Mouse (Mus musculus): ENCODE measurements around the gene Pds5a. TPM values are rescaled to one million over a fixed set of nuclear protein-coding genes. Genes with fewer than 3 reads are reported as not detected.
"Not testable (repeated sequence)": the region's sequence is repeated elsewhere in the genome, so short reads cannot be mapped to it uniquely, and the experiment has no call there.

Gene Pds5a
- 114 and 131 TPM in 2 replicates for polyA plus RNA-seq (2016; fragmentation: Nextera tagmentation; extraction: Ambion mirVana)

DNA sequence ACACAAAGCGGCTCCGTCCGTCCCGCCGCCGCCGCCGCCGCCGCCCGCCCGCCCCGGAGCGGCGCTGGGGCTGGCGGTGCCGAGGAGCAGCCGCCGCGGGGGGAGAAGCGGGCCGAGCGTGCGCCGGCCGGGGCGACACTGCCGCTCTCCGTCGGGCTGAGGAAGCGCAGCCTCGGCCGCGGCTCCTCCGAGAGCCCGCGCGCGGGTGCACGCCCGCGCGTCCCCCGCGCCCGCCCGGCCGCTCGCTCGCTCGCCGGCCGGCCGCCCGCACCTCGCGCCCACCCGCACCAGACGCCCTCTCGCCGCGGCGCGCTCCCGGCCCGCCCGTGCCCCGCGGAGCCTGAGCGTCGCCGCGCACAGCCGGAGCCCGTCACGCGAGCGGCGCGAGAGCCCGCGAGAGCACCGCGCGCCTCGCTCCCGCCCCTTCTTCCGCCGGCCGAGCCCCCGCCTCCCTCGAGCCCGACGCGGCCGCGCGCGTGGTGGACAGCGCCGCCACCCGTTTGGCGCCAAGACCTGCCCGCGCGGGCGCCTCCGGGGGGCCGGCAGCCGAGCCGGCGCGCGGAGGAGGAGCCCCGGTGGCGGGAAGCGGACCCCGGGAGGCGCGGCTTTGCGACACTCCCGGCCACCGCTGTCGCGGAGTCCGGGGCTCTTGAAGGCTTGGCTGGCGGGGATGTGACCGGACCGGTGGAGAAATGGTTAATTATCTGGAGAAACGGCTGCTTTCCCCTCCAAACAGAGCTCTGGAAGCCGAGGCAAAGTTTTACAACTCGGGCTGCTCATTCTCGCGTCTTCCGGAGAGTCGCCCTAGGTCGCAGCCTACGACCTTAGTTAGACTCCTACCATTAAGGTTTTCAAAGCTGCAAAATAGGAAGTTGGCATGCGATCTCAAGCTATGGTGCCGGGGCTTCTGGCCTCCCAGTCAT is at the start of gene Pds5a:
TSS of gene Pds5a (minus strand) at position 438 of the 923 bp plus-strand sequence.
- under 1% methylated on average over 76 of the region's 140 CpGs for WGBS
- ATAC-seq (ENCODE audit: low FRiP score, low read depth), result peak; percentile 93
- H3K9me3 ChIP-seq, result no peaks in the 10 kb centered on the region

DNA sequence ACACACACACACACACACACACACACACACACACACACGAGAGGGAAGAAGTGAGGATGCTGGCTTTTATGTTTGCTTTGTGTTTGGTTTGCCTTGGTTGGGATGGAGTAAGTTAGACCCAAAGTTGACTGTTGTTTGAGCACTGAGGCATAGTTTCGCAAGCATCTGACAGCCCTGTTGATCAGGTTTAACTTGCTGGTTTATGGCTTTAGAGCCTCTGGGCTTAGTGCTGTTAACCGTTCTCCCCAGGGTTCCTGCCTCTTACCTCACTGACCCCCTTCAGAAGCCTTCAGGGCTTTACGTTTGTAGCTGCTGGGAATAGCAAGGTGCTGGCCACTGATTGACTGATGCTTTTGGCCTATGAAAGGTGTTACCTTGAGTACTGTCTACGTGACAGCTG is 48.8 kb upstream of the Pds5a start:
- Histone ChIP-seq H3K4me3 (no peak overlapping the region), H3K27ac (replicated peaks) (no peak overlapping the region), H3K27me3 (no peaks in the 10 kb centered on the region), H3K36me3 (no peaks in the 10 kb centered on the region), H3K9me3 (no peaks in the 10 kb centered on the region), H3K9ac (replicated peaks) (no peak overlapping the region), H3K4me2 (replicated peaks) (no peak overlapping the region), H3K4me1 (peaks cover 3% of the 10 kb centered on the region; the same call in 1 of the 2 replicates)
- no peak for ATAC-seq (ENCODE audit: low FRiP score, low read depth)
- 87% methylated on average over 5 of the region's 5 CpGs for WGBS

More for the DNA sequence above, at the start of gene Pds5a:
- peaks cover 23% of the 10 kb centered on the region for H3K4me1 ChIP-seq
- peaks cover 5% of the 10 kb centered on the region; the same call in 1 of the 2 replicates for H3K36me3 ChIP-seq
- H3K9ac ChIP-seq (replicated peaks), result peak within 1 kb of the TSS; percentile 97
- H3K4me3 ChIP-seq, result peak within 1 kb of the TSS; percentile 97
- H3K4me2 ChIP-seq (replicated peaks), result peak within 1 kb of the TSS; percentile 64
- H3K27me3 ChIP-seq, result no peaks in the 10 kb centered on the region
- peak within 1 kb of the TSS; percentile 98 for H3K27ac ChIP-seq (replicated peaks)

DNA sequence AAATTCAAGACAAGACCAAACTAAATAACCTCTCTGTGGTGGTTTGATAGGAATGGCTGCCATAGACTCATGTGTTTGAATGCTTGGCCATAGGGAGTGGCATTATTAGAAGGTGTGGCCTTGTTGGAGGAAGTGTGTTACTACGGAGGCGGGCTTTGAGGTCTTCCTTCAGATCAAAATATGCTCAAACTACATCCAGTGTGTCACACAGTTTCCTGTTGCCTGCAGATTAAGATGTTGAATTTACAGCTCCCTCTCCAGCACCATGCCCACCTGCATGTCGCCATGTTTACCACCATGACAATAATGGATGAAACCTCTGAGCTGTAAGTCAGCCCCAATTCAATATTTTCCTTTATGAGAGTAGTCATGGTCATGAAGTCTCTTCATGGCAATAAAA is 41.3 kb upstream of the Pds5a start:
- WGBS, result 93% methylated on average over 3 of the region's 3 CpGs
- H3K27ac ChIP-seq (replicated peaks), result no peak overlapping the region
- no peaks in the 10 kb centered on the region for H3K36me3 ChIP-seq
- no peak overlapping the region for H3K4me3 ChIP-seq
- H3K4me2 ChIP-seq (replicated peaks), result no peak overlapping the region
- ATAC-seq (ENCODE audit: low FRiP score, low read depth), result no peak
- H3K4me1 ChIP-seq, result no peaks in the 10 kb centered on the region
- no peak overlapping the region for H3K9ac ChIP-seq (replicated peaks)
- 0 out of 2 replicates have a peak, but pooled peaks cover 4% of the 10 kb centered on the region for H3K9me3 ChIP-seq
- no peaks in the 10 kb centered on the region for H3K27me3 ChIP-seq

DNA sequence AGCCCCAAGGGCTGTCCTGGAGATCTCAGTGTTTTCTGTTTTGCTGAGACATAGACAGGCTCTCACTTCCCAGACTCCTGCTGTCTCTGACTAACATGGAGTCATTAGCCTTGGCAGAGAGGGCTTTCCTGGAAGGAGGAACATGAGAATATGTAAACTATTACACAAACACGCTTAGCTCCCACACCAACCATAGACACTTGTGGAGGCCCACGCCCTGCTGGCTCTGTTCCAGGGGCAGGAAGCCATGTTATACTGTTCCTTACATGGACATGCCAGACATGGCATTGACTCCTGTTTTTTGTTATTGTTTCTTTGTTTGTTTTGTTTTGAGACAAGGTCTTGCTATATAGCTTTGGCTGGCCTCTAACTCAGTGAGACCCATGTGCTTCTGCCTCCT is 37.5 kb upstream of the Pds5a start:
- Histone ChIP-seq H3K4me2 (replicated peaks) (no peak overlapping the region), H3K4me1 (no peaks in the 10 kb centered on the region), H3K27ac (replicated peaks) (no peak overlapping the region), H3K36me3 (no peaks in the 10 kb centered on the region), H3K9me3 (0 out of 2 replicates have a peak, but pooled peaks cover 4% of the 10 kb centered on the region), H3K9ac (replicated peaks) (no peak overlapping the region), H3K27me3 (no peaks in the 10 kb centered on the region), H3K4me3 (no peak overlapping the region)
- no peak for ATAC-seq (ENCODE audit: low FRiP score, low read depth)
- 87% methylated on average over 2 of the region's 2 CpGs for WGBS

DNA sequence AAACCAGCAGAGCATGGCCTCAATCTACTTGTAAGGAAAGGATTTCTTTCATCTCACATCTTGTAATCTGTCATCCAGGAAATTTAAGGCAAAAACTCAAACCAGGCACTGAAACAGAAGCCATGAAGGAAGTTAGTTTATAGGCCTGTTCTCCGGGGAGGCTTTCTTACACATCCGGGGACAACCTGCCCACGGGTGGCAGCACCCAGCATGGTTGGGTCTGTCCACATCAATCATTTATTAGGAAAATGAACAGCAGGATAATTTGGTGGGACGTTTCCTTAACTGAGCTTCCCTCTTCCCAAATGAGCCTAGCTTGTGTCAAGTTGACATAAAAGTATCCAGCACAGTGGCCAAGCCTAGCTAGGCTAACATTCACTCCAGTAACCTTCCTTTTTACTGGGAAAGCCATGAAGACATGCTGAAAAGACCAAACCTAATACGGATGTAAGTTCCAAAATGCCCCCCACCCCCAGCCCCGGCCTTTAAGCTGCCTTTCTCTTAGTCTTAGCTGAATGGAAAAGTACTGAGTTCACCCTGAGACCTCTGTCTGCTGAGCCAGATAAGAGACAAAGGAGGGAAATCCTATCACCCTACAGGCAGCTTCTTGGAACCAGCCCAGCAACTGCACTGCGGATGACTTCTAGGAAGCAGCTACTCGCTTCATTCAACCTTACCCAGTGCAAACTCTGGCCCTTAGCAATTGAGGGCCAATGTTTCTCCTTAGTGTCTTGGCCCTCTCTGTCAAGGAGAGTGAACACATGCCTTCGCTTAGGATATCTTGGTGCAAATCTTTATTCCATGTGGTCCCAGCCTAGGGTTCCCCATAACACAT is 33.3 kb upstream of the Pds5a start:
- H3K36me3 ChIP-seq, result no peaks in the 10 kb centered on the region
- no peak overlapping the region for H3K9ac ChIP-seq (replicated peaks)
- H3K4me1 ChIP-seq, result no peaks in the 10 kb centered on the region
- no peak overlapping the region for H3K27ac ChIP-seq (replicated peaks)
- H3K4me2 ChIP-seq (replicated peaks), result no peak overlapping the region
- 0 out of 2 replicates have a peak, but pooled peaks cover 4% of the 10 kb centered on the region for H3K9me3 ChIP-seq
- H3K27me3 ChIP-seq, result no peaks in the 10 kb centered on the region
- ATAC-seq (ENCODE audit: low FRiP score, low read depth), result no peak
- 44% methylated on average over 9 of the region's 9 CpGs for WGBS
- H3K4me3 ChIP-seq, result no peak overlapping the region

DNA sequence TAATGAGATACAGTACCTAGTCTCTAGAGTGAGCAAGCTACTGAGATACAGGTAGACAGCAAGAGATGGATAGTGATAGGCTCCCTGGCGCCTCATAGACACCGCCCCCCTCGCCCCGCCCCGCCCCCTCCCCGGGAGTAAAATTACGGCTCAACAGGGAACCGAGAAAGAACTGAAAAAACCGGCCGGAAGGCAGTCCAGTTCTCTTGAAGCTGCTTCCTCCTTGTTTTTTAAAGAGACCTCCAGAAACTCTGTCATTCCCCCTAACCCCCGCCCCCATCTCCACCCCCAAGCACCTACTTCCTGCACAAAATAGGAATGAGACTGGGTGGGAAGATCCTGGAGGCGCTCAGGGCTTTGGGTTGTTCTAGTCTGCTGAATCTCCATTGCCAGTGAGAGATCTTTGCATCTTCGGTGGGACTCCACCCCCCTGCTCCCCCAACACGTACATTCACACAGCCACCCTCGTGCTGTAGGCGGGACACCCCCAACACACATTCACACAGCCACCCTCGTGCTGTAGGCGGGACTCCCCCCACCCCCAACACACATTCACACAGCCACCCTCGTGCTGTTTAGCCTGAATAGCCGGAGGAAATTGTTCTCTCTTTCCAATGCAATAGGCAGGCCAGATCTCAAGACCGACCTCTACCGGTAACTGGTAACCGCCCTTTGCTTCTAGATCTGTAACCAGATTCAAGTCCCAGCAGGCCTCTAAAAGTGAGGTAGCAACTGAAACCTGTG is 26.4 kb upstream of the Pds5a start:
- ATAC-seq (ENCODE audit: low FRiP score, low read depth), result peak; percentile 79
- 0 out of 2 replicates have a peak, but pooled peaks cover 5% of the 10 kb centered on the region for H3K4me1 ChIP-seq
- 2% methylated on average over 23 of the region's 23 CpGs for WGBS
- peak overlapping the region; percentile 40 for H3K4me3 ChIP-seq
- H3K9ac ChIP-seq (replicated peaks), result peak overlapping the region; percentile 52
- H3K27ac ChIP-seq (replicated peaks), result peak overlapping the region; percentile 73
- H3K4me2 ChIP-seq (replicated peaks), result peak overlapping the region; percentile 64
- H3K9me3 ChIP-seq, result no peaks in the 10 kb centered on the region
- H3K27me3 ChIP-seq, result no peaks in the 10 kb centered on the region
- H3K36me3 ChIP-seq, result no peaks in the 10 kb centered on the region

DNA sequence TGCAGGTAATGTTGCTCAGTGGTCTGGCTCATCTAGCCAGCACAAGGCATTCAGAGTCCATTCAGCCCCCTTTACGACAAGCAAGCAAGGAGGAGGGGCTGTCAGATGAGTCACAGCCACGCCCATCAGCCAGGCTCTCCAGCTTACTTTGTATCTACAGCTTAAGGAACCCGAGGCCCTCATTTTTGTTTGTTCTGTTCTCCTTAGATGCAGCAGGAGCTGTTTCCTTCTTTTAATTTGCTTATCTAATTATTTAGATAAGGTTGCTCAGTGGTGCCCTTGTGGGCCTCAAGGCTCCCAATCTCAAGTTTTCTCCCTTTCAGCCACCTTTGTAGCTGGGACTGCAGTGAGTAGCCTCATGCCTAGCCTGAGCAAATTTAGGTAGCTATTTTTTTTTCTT is 20.3 kb upstream of the Pds5a start:
- H3K4me1 ChIP-seq, result no peaks in the 10 kb centered on the region
- H3K27ac ChIP-seq (replicated peaks), result no peak overlapping the region
- H3K9ac ChIP-seq (replicated peaks), result no peak overlapping the region
- H3K4me2 ChIP-seq (replicated peaks), result no peak overlapping the region
- 34% methylated on average over 3 of the region's 3 CpGs for WGBS
- H3K36me3 ChIP-seq, result no peaks in the 10 kb centered on the region
- H3K9me3 ChIP-seq, result no peaks in the 10 kb centered on the region
- ATAC-seq (ENCODE audit: low FRiP score, low read depth), result no peak
- no peaks in the 10 kb centered on the region for H3K27me3 ChIP-seq
- H3K4me3 ChIP-seq, result no peak overlapping the region

DNA sequence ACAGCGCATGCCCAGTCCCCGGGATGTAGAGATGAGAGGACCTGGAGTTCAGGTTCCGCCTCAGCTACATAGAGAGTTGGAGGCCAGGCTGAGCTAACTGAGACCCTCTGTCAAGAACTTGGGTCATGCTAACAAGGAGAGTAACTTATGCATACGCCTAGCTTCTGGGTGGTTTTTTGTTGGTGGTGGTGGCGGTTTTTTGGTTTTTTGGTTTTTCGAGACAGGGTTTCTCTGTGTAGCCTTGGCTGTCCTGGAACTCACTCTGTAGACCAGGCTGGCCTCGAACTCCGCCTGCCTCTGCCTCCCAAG is 19.8 kb upstream of the Pds5a start:
- not testable (repeated sequence) for H3K27ac ChIP-seq (replicated peaks); H3K9ac ChIP-seq (replicated peaks); ATAC-seq (ENCODE audit: low FRiP score, low read depth); H3K4me3 ChIP-seq; H3K4me1 ChIP-seq; H3K9me3 ChIP-seq; H3K4me2 ChIP-seq (replicated peaks); H3K27me3 ChIP-seq; H3K36me3 ChIP-seq
- WGBS, result 92% methylated on average over 8 of the region's 8 CpGs

DNA sequence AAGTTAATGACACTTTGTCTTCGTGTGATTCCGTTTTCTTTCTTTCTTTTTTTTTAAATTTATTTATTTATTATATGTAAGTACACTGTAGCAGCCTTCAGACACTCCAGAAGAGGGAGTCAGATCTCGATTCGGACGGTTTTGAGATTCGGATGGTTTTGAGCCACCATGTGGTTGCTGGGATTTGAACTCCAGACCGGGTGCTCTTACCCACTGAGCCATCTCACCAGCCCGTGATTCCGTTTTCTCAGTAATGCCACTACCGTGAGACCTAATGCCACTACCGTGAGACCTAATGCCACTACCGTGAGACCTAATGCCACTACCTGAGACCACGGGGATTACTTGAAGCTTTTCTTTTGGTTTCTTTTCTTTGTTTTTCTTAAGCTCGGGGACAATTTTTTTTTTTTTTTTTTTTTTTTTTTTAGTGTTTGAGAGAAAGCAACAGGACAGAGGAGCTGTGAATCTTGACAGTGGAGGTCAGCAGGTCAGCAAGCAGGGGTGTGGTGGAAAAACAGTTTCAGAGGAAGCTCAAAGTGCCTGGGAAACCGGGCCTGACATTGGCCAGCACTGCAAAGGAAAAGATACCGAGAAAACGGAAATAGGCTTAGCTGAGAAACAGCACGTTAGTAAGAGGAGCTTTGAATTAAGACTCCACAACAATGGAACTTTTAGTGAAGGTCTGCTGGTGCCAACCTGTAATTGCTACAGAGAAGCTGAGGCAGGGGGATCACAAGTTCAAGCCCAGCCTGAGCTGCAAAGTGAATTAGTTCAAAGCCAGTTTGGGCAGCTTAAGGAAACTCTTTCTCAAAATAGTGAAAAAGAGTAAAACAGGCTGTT is 19.2 kb upstream of the Pds5a start:
- no peaks in the 10 kb centered on the region for H3K36me3 ChIP-seq
- no peaks in the 10 kb centered on the region for H3K27me3 ChIP-seq
- H3K4me2 ChIP-seq (replicated peaks), result no peak overlapping the region
- no peak for ATAC-seq (ENCODE audit: low FRiP score, low read depth)
- no peaks in the 10 kb centered on the region for H3K4me1 ChIP-seq
- no peaks in the 10 kb centered on the region for H3K9me3 ChIP-seq
- no peak overlapping the region for H3K4me3 ChIP-seq
- H3K27ac ChIP-seq (replicated peaks), result no peak overlapping the region
- no peak overlapping the region for H3K9ac ChIP-seq (replicated peaks)
- WGBS, result 84% methylated on average over 18 of the region's 18 CpGs

DNA sequence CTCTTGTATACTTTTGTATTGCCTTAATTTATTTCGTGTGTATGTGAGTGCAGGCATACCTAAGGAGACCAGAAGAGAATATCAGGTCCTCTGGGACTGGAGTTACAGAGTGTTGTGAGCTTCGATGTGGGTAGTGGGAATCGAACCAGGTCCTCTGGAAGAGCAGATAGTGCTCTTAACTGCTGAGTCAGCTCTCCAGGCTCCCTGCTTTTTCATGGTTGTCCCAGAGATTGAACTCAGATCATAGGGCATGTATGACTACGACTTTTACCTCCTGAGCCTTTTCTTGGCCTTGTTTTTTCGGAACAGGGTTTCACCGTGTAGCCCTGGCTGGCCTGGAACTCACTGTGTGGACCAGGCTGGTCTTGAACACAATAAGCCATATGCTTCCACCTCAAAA is 17.0 kb upstream of the Pds5a start:
- ATAC-seq (ENCODE audit: low FRiP score, low read depth), result no peak

DNA sequence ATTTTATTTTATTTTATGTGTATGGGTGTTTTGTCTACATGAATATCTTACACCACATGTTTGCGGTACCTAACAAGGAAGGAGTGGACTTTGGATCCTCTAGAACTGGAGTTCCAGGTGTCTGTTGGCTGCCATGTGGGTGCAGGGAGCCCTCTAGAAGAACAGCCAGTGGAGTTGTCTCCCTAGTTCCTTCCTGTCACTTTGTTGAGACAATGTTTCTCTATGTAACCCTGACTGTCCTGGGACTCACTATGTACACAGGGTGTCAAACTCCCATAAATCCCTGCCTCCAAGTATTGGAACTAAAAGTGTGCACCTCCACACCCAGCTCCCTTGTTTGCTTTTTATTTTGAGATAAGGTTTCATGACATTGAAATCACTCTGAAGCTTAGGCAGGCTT is 13.4 kb upstream of the Pds5a start:
- WGBS, result 97% methylated on average over 1 of the region's 1 CpGs
- no peaks in the 10 kb centered on the region for H3K4me1 ChIP-seq
- no peaks in the 10 kb centered on the region for H3K36me3 ChIP-seq
- no peaks in the 10 kb centered on the region for H3K27me3 ChIP-seq
- no peak overlapping the region for H3K9ac ChIP-seq (replicated peaks)
- no peak for ATAC-seq (ENCODE audit: low FRiP score, low read depth)
- H3K4me3 ChIP-seq, result no peak overlapping the region
- H3K9me3 ChIP-seq, result no peaks in the 10 kb centered on the region
- no peak overlapping the region for H3K4me2 ChIP-seq (replicated peaks)
- H3K27ac ChIP-seq (replicated peaks), result no peak overlapping the region

More for the DNA sequence above, 17.0 kb upstream of the Pds5a start:
- WGBS, result 84% methylated on average over 6 of the region's 6 CpGs
- no peaks in the 10 kb centered on the region for H3K36me3 ChIP-seq
- no peak overlapping the region for H3K9ac ChIP-seq (replicated peaks)
- H3K9me3 ChIP-seq, result no peaks in the 10 kb centered on the region
- H3K27me3 ChIP-seq, result no peaks in the 10 kb centered on the region
- no peaks in the 10 kb centered on the region for H3K4me1 ChIP-seq
- H3K4me3 ChIP-seq, result no peak overlapping the region
- H3K27ac ChIP-seq (replicated peaks), result no peak overlapping the region
- no peak overlapping the region for H3K4me2 ChIP-seq (replicated peaks)
